Mouse (Mus musculus): ENCODE measurements around the gene Clca3a1. TPM values are rescaled to one million over a fixed set of nuclear protein-coding genes. Genes with fewer than 3 reads are reported as not detected.

Gene Clca3a1
- total and polyA plus RNA-seq, 3 experiments, result 0.76 to 1.0 (median 0.96) TPM

DNA sequence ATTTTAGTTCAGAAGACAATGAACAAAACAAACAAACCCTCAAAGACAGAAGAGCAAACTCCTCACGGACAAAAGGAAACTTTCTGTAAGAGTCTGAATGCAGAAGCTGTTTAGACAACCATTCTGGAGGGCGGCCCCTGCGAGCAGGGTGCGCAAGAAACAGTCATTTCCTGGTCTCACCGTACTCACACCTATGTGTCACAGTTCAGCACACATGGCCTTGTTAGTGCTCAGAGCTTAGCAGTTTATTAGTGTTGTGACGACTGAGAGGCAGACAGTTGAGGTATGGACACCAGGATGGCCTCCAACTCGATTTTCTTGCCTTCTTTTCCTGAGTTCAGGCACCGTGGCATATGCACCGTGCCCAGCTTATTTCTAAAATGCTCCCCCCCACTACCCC, 44.9 kb downstream of the Clca3a1 start:
- no peak overlapping the region; the same call in 1 of the 2 replicates for H3K4me3 ChIP-seq
- intact Hi-C loops (cut with DNase I), result loop anchor here (5.0 kb wide), 1 partner anchor 74 kb away; no protein-coding TSS in a partner anchor

DNA sequence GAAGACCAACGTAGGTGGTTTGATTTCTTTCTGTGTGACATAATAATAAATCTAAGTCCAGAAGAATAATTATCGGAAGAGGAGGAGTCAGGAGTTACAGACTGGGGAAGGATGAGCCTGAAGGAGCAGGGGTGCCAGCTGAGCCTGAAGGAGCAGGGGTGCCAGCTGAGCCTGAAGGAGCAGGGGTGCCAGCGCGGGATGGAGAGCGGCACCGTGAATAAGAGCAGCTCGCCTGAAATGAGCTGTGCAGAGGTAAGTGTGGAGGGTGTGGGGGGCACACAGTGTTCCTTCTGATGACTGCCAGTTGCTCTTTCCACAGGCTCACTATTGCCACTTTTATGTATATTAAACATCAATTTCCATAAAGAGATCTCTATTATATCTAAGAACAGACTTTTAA, 45.7 kb downstream of the Clca3a1 start:
- TF ChIP-seq POLR2A (IDR thresholded peaks at IDR 0.05; ENCODE audit: insufficient read depth, low read depth, low read length) (no peak), EP300 (IDR thresholded peaks at IDR 0.05; ENCODE audit: insufficient read depth, low read depth, low read length) (no peak), CTCF (IDR thresholded peaks at IDR 0.05) (no peak)
- Histone ChIP-seq H3K27ac (peak overlapping the region; percentile 7; the same call in 1 of the 2 replicates), H3K9ac (ENCODE audit: low read depth, low read length) (peak overlapping the region; percentile 50), H3K79me2 (replicated peaks; ENCODE audit: control insufficient read depth, insufficient read depth, low read length) (peaks cover 13% of the 10 kb centered on the region), H3K36me3 (ENCODE audit: control insufficient read depth, insufficient read depth, low read length) (peaks cover 40% of the 10 kb centered on the region), H3K4me1 (ENCODE audit: control insufficient read depth, insufficient read depth, low read length) (peaks cover 25% of the 10 kb centered on the region), H3K4me3 (no peak overlapping the region), H3K27me3 (ENCODE audit: control insufficient read depth, insufficient read depth, low read length) (no peaks in the 10 kb centered on the region)
- peak in 1 of 2 experiments; percentile 20 for DNase-seq
- intact Hi-C loops (cut with DNase I), result loop anchor here (5.0 kb wide), 1 partner anchor 73 kb away; no protein-coding TSS in a partner anchor
- 30% methylated on average over 7 of the region's 7 CpGs for WGBS

More for the DNA sequence above, 44.9 kb downstream of the Clca3a1 start:
- no peak for TF ChIP-seq CTCF (IDR thresholded peaks at IDR 0.05)
- TF ChIP-seq EP300 (IDR thresholded peaks at IDR 0.05; ENCODE audit: insufficient read depth, low read depth, low read length), result no peak
- TF ChIP-seq POLR2A (IDR thresholded peaks at IDR 0.05; ENCODE audit: insufficient read depth, low read depth, low read length), result no peak
- WGBS, result 21% methylated on average over 9 of the region's 9 CpGs
- DNase-seq, result peak in 1 of 2 experiments; percentile 24
- Histone ChIP-seq H3K9ac (ENCODE audit: low read depth, low read length) (peak overlapping the region; percentile 33), H3K79me2 (replicated peaks; ENCODE audit: control insufficient read depth, insufficient read depth, low read length) (peaks cover 13% of the 10 kb centered on the region), H3K27ac (peak overlapping the region; percentile 10; the same call in 1 of the 2 replicates), H3K27me3 (ENCODE audit: control insufficient read depth, insufficient read depth, low read length) (no peaks in the 10 kb centered on the region), H3K36me3 (ENCODE audit: control insufficient read depth, insufficient read depth, low read length) (peaks cover 38% of the 10 kb centered on the region), H3K4me1 (ENCODE audit: control insufficient read depth, insufficient read depth, low read length) (peaks cover 28% of the 10 kb centered on the region)

- H3K9ac ChIP-seq (ENCODE audit: low read depth, low read length), result no peak overlapping the region
Observed at GRCm38 (mm10) chr3:144714606-144715005, 46.2 kb downstream of the Clca3a1 start.

DNA sequence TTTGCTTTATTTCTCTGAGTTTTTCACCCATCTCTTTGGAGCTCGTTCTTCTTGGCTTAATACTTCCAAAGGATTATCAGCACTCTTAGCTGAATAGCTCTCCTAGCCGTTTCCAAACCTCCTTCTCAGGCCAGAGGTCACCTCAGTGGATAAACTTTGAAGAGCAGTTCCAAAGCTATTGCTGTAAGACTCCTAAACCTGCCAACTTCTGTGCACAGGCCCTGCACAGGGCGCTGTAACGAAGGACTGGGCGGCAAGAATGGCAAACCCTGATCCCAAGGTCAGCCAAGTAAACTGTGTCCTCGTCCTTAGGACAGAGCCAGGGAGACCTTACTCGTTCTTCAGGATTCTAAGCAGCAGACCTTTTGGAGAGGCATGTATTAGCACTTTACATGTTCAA, 46.7 kb downstream of the Clca3a1 start:
- peak; percentile 44 to 66 for DNase-seq
- peaks cover 42% of the 10 kb centered on the region for H3K36me3 ChIP-seq (ENCODE audit: control insufficient read depth, insufficient read depth, low read length)
- H3K9ac ChIP-seq (ENCODE audit: low read depth, low read length), result no peak overlapping the region
- TF ChIP-seq EP300 (IDR thresholded peaks at IDR 0.05; ENCODE audit: insufficient read depth, low read depth, low read length) (no peak), POLR2A (IDR thresholded peaks at IDR 0.05; ENCODE audit: insufficient read depth, low read depth, low read length) (no peak), CTCF (IDR thresholded peaks at IDR 0.05) (no peak)
- 26% methylated on average over 7 of the region's 7 CpGs for WGBS
- H3K27ac ChIP-seq, result peak overlapping the region; percentile 7
- no peaks in the 10 kb centered on the region for H3K27me3 ChIP-seq (ENCODE audit: control insufficient read depth, insufficient read depth, low read length)
- H3K79me2 ChIP-seq (replicated peaks; ENCODE audit: control insufficient read depth, insufficient read depth, low read length), result peaks cover 14% of the 10 kb centered on the region
- peaks cover 25% of the 10 kb centered on the region for H3K4me1 ChIP-seq (ENCODE audit: control insufficient read depth, insufficient read depth, low read length)
- H3K4me3 ChIP-seq, result no peak overlapping the region
- intact Hi-C loops (cut with DNase I), result no loop called here

More at GRCm38 (mm10) chr3:144714606-144715005, 46.2 kb downstream of the Clca3a1 start:
- Histone ChIP-seq H3K4me1 (ENCODE audit: control insufficient read depth, insufficient read depth, low read length) (peaks cover 25% of the 10 kb centered on the region), H3K36me3 (ENCODE audit: control insufficient read depth, insufficient read depth, low read length) (peaks cover 40% of the 10 kb centered on the region), H3K27me3 (ENCODE audit: control insufficient read depth, insufficient read depth, low read length) (no peaks in the 10 kb centered on the region), H3K79me2 (replicated peaks; ENCODE audit: control insufficient read depth, insufficient read depth, low read length) (peaks cover 13% of the 10 kb centered on the region), H3K4me3 (no peak overlapping the region), H3K27ac (peak overlapping the region; percentile 7)
- intact Hi-C loops (cut with DNase I), result loop anchor here (5.0 kb wide), 1 partner anchor 72 kb away; no protein-coding TSS in a partner anchor
- peak in 1 of 2 experiments; percentile 40 for DNase-seq
- no peak for TF ChIP-seq POLR2A (IDR thresholded peaks at IDR 0.05; ENCODE audit: insufficient read depth, low read depth, low read length)
- 0 out of 2 replicates have a peak, but pooled peaks have one; percentile 12 for TF ChIP-seq EP300 (IDR thresholded peaks at IDR 0.05; ENCODE audit: insufficient read depth, low read depth, low read length)
- WGBS, result 11% methylated on average over 8 of the region's 8 CpGs

GRCm38 (mm10) chr3:144711607-144712206, 49.1 kb downstream of the Clca3a1 start:
- no peak overlapping the region for H3K9ac ChIP-seq (ENCODE audit: low read depth, low read length)

DNA sequence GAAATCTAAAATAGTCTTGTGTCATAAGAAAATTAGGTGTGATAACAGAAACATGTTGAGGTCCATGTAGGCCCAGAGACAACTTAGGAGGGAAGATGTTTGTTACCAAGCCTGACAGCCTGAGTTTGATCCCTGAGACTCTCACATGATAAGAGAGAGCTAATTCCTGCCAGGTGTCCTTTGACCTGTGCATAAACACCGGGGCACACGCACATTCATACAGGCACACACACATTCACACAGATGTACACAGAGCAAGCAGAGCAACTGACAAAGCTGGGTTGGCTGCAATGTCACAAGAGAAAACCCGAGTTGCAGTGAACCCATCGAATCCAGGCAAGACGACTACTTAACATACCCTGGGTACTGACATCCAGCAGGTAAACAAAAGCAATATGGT, 52.2 kb downstream of the Clca3a1 start:
- Histone ChIP-seq H3K4me3 (no peak overlapping the region), H3K27ac (no peak overlapping the region), H3K27me3 (ENCODE audit: control insufficient read depth, insufficient read depth, low read length) (no peaks in the 10 kb centered on the region), H3K4me1 (ENCODE audit: control insufficient read depth, insufficient read depth, low read length) (peaks cover 6% of the 10 kb centered on the region), H3K36me3 (ENCODE audit: control insufficient read depth, insufficient read depth, low read length) (peaks cover 29% of the 10 kb centered on the region), H3K79me2 (replicated peaks; ENCODE audit: control insufficient read depth, insufficient read depth, low read length) (peaks cover 7% of the 10 kb centered on the region), H3K9ac (ENCODE audit: low read depth, low read length) (no peak overlapping the region)
- TF ChIP-seq POLR2A (IDR thresholded peaks at IDR 0.05; ENCODE audit: insufficient read depth, low read depth, low read length), result no peak
- no peak for TF ChIP-seq EP300 (IDR thresholded peaks at IDR 0.05; ENCODE audit: insufficient read depth, low read depth, low read length)
- no peak for TF ChIP-seq CTCF (IDR thresholded peaks at IDR 0.05)
- DNase-seq, result no peak
- WGBS, result 75% methylated on average over 5 of the region's 5 CpGs
- intact Hi-C loops (cut with DNase I), result loop anchor here (2.0 kb wide), 1 partner anchor 14 kb away; no protein-coding TSS in a partner anchor

More at GRCm38 (mm10) chr3:144711607-144712206, 49.1 kb downstream of the Clca3a1 start:
- H3K27me3 ChIP-seq (ENCODE audit: control insufficient read depth, insufficient read depth, low read length), result no peaks in the 10 kb centered on the region
- intact Hi-C loops (cut with DNase I), result no loop called here
- 57% methylated on average over 6 of the region's 6 CpGs for WGBS
- H3K4me3 ChIP-seq, result no peak overlapping the region
- no peak overlapping the region for H3K27ac ChIP-seq
- peaks cover 35% of the 10 kb centered on the region for H3K36me3 ChIP-seq (ENCODE audit: control insufficient read depth, insufficient read depth, low read length)
- H3K4me1 ChIP-seq (ENCODE audit: control insufficient read depth, insufficient read depth, low read length), result peaks cover 20% of the 10 kb centered on the region
- TF ChIP-seq EP300 (IDR thresholded peaks at IDR 0.05; ENCODE audit: insufficient read depth, low read depth, low read length) (no peak), POLR2A (IDR thresholded peaks at IDR 0.05; ENCODE audit: insufficient read depth, low read depth, low read length) (no peak), CTCF (IDR thresholded peaks at IDR 0.05) (no peak)
- H3K79me2 ChIP-seq (replicated peaks; ENCODE audit: control insufficient read depth, insufficient read depth, low read length), result peaks cover 11% of the 10 kb centered on the region
- DNase-seq, result no peak
